Comparison of ENCODE assay signal across 16 mouse cellular contexts in genomic region chr4:154943323-154944039, GRCm38 (mm10). TPM values are rescaled to one million over a fixed set of nuclear protein-coding genes. Genes with fewer than 3 reads are reported as not detected.
DNase-seq lines count a peak whose midpoint lies in the region; ATAC-seq and TF ChIP-seq lines count a peak whose summit lies in the region.
"Had no signal": no experiment of that assay in that cellular context is flagged by ENCODE, and none has a peak within 500 bp of the region (broad histone marks: within the 10 kb centered on the region; RNA-seq: fewer than 3 reads in every experiment).

No protein-coding gene starts in this region.

- intact Hi-C loops in gastrocnemius, adult 2 months (cut with DNase I) = loop anchor here (1.0 to 2.0 kb wide), 4 partner anchors 23 to 123 kb away; no protein-coding TSS in a partner anchor
- intact Hi-C loops in gastrocnemius, postnatal 14 days (cut with DNase I; ENCODE audit: low total_unique reads) = loop anchor here (10.0 kb wide), 1 partner anchor 69 kb away; no protein-coding TSS in a partner anchor

- no peak overlapping the region for H3K4me3 ChIP-seq in gastrocnemius, adult 2 months
- H3K4me3 ChIP-seq in neural tube, embryonic 11.5 days (ENCODE audit: low read depth, low read length) = no peak overlapping the region
- no peak overlapping the region for H3K4me3 ChIP-seq in neural tube, embryonic 15.5 days (replicated peaks)
- H3K4me3 ChIP-seq in embryonic facial prominence, embryonic 10.5 days = no peak overlapping the region
- H3K4me3 ChIP-seq in macrophage (ENCODE audit: inconsistent target) = no peak overlapping the region
- no peak overlapping the region for H3K4me3 ChIP-seq in intestine, embryonic 16.5 days (ENCODE audit: low read length)
- H3K4me3 ChIP-seq: heart, embryonic 10.5 days had no signal

- ATAC-seq in neural tube, embryonic 11.5 days (ENCODE audit: insufficient read depth, low FRiP score, low TSS enrichment) = no peak
- ATAC-seq in neural tube, embryonic 15.5 days (ENCODE audit: low FRiP score) = no peak
- no peak for ATAC-seq in intestine, embryonic 16.5 days

- peaks cover 14% of the 10 kb centered on the region for H3K4me1 ChIP-seq in neural tube, embryonic 11.5 days (ENCODE audit: control insufficient read depth, insufficient read depth, low read length)
- H3K4me1 ChIP-seq in neural tube, embryonic 15.5 days = peaks cover 22% of the 10 kb centered on the region
- H3K4me1 ChIP-seq in embryonic facial prominence, embryonic 10.5 days = peaks cover 19% of the 10 kb centered on the region
- H3K4me1 ChIP-seq in intestine, embryonic 16.5 days (ENCODE audit: control insufficient read depth, insufficient read depth, low read length) = peaks cover 12% of the 10 kb centered on the region

- TF ChIP-seq CTCF in gastrocnemius, adult 2 months (IDR thresholded peaks at IDR 0.05) = no peak

- DNase-seq in gastrocnemius, adult 2 months = no peak
- DNase-seq in gastrocnemius, postnatal 14 days = no peak
- DNase-seq in neural tube, embryonic 11.5 days (ENCODE audit: low spot score) = peak; percentile 6
- DNase-seq in embryonic facial prominence, embryonic 10.5 days (ENCODE audit: low spot score) = no peak
- no peak for DNase-seq in frontal cortex, postnatal 36 days (ENCODE audit: low spot score in 2 of 2)

- no peak overlapping the region for H3K4me2 ChIP-seq in neural tube, embryonic 11.5 days (ENCODE audit: low read depth)
- no peak overlapping the region for H3K4me2 ChIP-seq in neural tube, embryonic 15.5 days
- no peak overlapping the region for H3K4me2 ChIP-seq in intestine, embryonic 16.5 days (ENCODE audit: low read depth, low read length)
- H3K4me2 ChIP-seq: hindbrain, embryonic 14.5 days had no signal

- peak overlapping the region; percentile 46; the same call in 1 of the 2 replicates for H3K27ac ChIP-seq in gastrocnemius, adult 2 months
- H3K27ac ChIP-seq in neural tube, embryonic 11.5 days (ENCODE audit: low read depth, low read length) = no peak overlapping the region
- H3K27ac ChIP-seq in neural tube, embryonic 15.5 days (replicated peaks) = no peak overlapping the region
- H3K27ac ChIP-seq in embryonic facial prominence, embryonic 10.5 days (replicated peaks) = peak overlapping the region; percentile 1; the same call in 1 of the 2 replicates
- H3K27ac ChIP-seq in macrophage = 0 out of 2 replicates have a peak overlapping the region, but pooled peaks have one; percentile 5
- no peak overlapping the region for H3K27ac ChIP-seq in intestine, embryonic 16.5 days (ENCODE audit: low read length)
- H3K27ac ChIP-seq: hindbrain, embryonic 14.5 days had no signal

- H3K9ac ChIP-seq in neural tube, embryonic 11.5 days (ENCODE audit: low read length) = no peak overlapping the region
- no peak overlapping the region for H3K9ac ChIP-seq in neural tube, embryonic 15.5 days (replicated peaks)
- no peak overlapping the region for H3K9ac ChIP-seq in intestine, embryonic 16.5 days (ENCODE audit: low read depth, low read length)
- H3K9ac ChIP-seq: hindbrain, embryonic 14.5 days had no signal

- H3K27me3 ChIP-seq in neural tube, embryonic 11.5 days (ENCODE audit: control insufficient read depth, insufficient read depth, low read length) = no peaks in the 10 kb centered on the region
- no peaks in the 10 kb centered on the region for H3K27me3 ChIP-seq in neural tube, embryonic 15.5 days (replicated peaks)
- H3K27me3 ChIP-seq in embryonic facial prominence, embryonic 10.5 days (replicated peaks; ENCODE audit: low read depth, poor library complexity, severe bottlenecking) = peaks cover 6% of the 10 kb centered on the region
- H3K27me3 ChIP-seq in intestine, embryonic 16.5 days (replicated peaks; ENCODE audit: control insufficient read depth, insufficient read depth, low read length) = no peaks in the 10 kb centered on the region

- H3K79me2 ChIP-seq in macrophage (ENCODE audit: inconsistent target) = no peaks in the 10 kb centered on the region

- 91% methylated on average over 6 of the region's 6 CpGs for WGBS in neural tube, embryonic 11.5 days
- 90% methylated on average over 6 of the region's 6 CpGs for WGBS in neural tube, embryonic 15.5 days
- 91% methylated on average over 6 of the region's 6 CpGs for WGBS in embryonic facial prominence, embryonic 10.5 days
- WGBS in macrophage (ENCODE audit: missing documents) = 95% methylated on average over 6 of the region's 6 CpGs
- 82% methylated on average over 6 of the region's 6 CpGs for WGBS in intestine, embryonic 16.5 days

- H3K36me3 ChIP-seq in neural tube, embryonic 11.5 days (ENCODE audit: control insufficient read depth, insufficient read depth, low read length) = no peaks in the 10 kb centered on the region
- no peaks in the 10 kb centered on the region for H3K36me3 ChIP-seq in neural tube, embryonic 15.5 days
- no peaks in the 10 kb centered on the region for H3K36me3 ChIP-seq in embryonic facial prominence, embryonic 10.5 days (replicated peaks)
- no peaks in the 10 kb centered on the region for H3K36me3 ChIP-seq in macrophage (ENCODE audit: inconsistent target)
- H3K36me3 ChIP-seq in intestine, embryonic 16.5 days (ENCODE audit: control insufficient read depth, insufficient read depth, low read length) = no peaks in the 10 kb centered on the region
- H3K36me3 ChIP-seq: heart, embryonic 10.5 days had no signal

- H3K9me3 ChIP-seq in neural tube, embryonic 11.5 days (ENCODE audit: control insufficient read depth, low read length) = no peaks in the 10 kb centered on the region
- H3K9me3 ChIP-seq in neural tube, embryonic 15.5 days (replicated peaks) = no peaks in the 10 kb centered on the region
- H3K9me3 ChIP-seq in embryonic facial prominence, embryonic 10.5 days = 0 out of 2 replicates have a peak, but pooled peaks cover 3% of the 10 kb centered on the region
- no peaks in the 10 kb centered on the region for H3K9me3 ChIP-seq in intestine, embryonic 16.5 days (ENCODE audit: control insufficient read depth, low read length)
- H3K9me3 ChIP-seq: heart, embryonic 10.5 days had no signal

RNA-seq across cellular contexts. Expression of gene Tnfrsf14, which starts 15.1 kb away (rescaled TPM):
- total RNA-seq in gastrocnemius, adult 2 months (2021) = 1 to 10 TPM; 1.1 to 2.5 TPM
- total RNA-seq in gastrocnemius, postnatal 14 days (2021) = 1 to 10 TPM; 1.4 to 1.9 TPM
- 0.78 and 1.1 TPM in 2 replicates for polyA plus RNA-seq in neural tube, embryonic 11.5 days (2014; fragmentation: Nextera tagmentation; extraction: Ambion mirVana)
- 0.37 and 1.4 TPM in 2 replicates for polyA plus RNA-seq in neural tube, embryonic 15.5 days (2015; fragmentation: Nextera tagmentation; extraction: Ambion mirVana)
- 0.45 and 1.4 TPM in 2 replicates for polyA plus RNA-seq in embryonic facial prominence, embryonic 10.5 days (2016; fragmentation: Nextera tagmentation; extraction: Ambion mirVana)
- total RNA-seq in macrophage (2018; cell fraction: chromatin; rRNA removed) = 100 to 1,000 TPM in 21 of 26 experiments, 10 to 100 TPM in 5; 30.8 to 879 (median 175) TPM
- 100 to 1,000 TPM in 18 of 26 experiments, 10 to 100 TPM in 8; 64.2 to 324 (median 140) TPM for total RNA-seq in macrophage (2018; cell fraction: cytosol; rRNA removed)
- total RNA-seq in macrophage (2018; cell fraction: nucleus; rRNA removed) = 100 to 1,000 TPM in 19 of 26 experiments, 10 to 100 TPM in 7; 57.6 to 431 (median 211) TPM
- polyA plus RNA-seq in macrophage (2018) = 28.2 to 116 TPM (median 64.4 TPM) in 3 replicates
- 2.3 and 3.5 TPM in 2 replicates for polyA plus RNA-seq in intestine, embryonic 16.5 days (2015; fragmentation: Nextera tagmentation; extraction: Ambion mirVana)
- polyA plus RNA-seq: neural tube, embryonic 14.5 days had no signal

RNA-seq across cellular contexts. Expression of gene Hes5, which starts 17.2 kb away (rescaled TPM):
- total RNA-seq in gastrocnemius, adult 2 months (2021) = not detected
- total RNA-seq in gastrocnemius, postnatal 14 days (2021) = under 1 TPM in 1 of 2 experiments, not detected in 1; 0.16 TPM
- 191 and 218 TPM in 2 replicates for polyA plus RNA-seq in neural tube, embryonic 11.5 days (2014; fragmentation: Nextera tagmentation; extraction: Ambion mirVana)
- 80.3 and 113 TPM in 2 replicates for polyA plus RNA-seq in neural tube, embryonic 15.5 days (2015; fragmentation: Nextera tagmentation; extraction: Ambion mirVana)
- polyA plus RNA-seq in embryonic facial prominence, embryonic 10.5 days (2016; fragmentation: Nextera tagmentation; extraction: Ambion mirVana) = 84.4 and 151 TPM in 2 replicates
- total RNA-seq in macrophage (2018; cell fraction: chromatin; rRNA removed) = not detected
- total RNA-seq in macrophage (2018; cell fraction: cytosol; rRNA removed) = not detected
- not detected for total RNA-seq in macrophage (2018; cell fraction: nucleus; rRNA removed)
- polyA plus RNA-seq in macrophage (2018) = not detected in 3 replicates
- 1.3 and 1.4 TPM in 2 replicates for polyA plus RNA-seq in intestine, embryonic 16.5 days (2015; fragmentation: Nextera tagmentation; extraction: Ambion mirVana)
- total RNA-seq: adrenal gland, postnatal 25 days; gastrocnemius, postnatal 36 days; heart, postnatal 14 days; liver, adult 2 months had no signal
- polyA plus RNA-seq: liver, adult 2 months; Patski had no signal

RNA-seq across cellular contexts. Expression of gene Pank4, which starts 20.4 kb away (rescaled TPM):
- total RNA-seq in gastrocnemius, adult 2 months (2021) = 10 to 100 TPM; 33.8 to 43.6 TPM
- total RNA-seq in gastrocnemius, postnatal 14 days (2021) = 10 to 100 TPM; 24.1 to 31.4 TPM
- 36.1 and 38.2 TPM in 2 replicates for polyA plus RNA-seq in neural tube, embryonic 11.5 days (2014; fragmentation: Nextera tagmentation; extraction: Ambion mirVana)
- 37.4 and 40.6 TPM in 2 replicates for polyA plus RNA-seq in neural tube, embryonic 15.5 days (2015; fragmentation: Nextera tagmentation; extraction: Ambion mirVana)
- 49.2 and 50.1 TPM in 2 replicates for polyA plus RNA-seq in embryonic facial prominence, embryonic 10.5 days (2016; fragmentation: Nextera tagmentation; extraction: Ambion mirVana)
- 100 to 1,000 TPM in 7 of 26 experiments, 10 to 100 TPM in 19; 46.4 to 126 (median 81.7) TPM for total RNA-seq in macrophage (2018; cell fraction: chromatin; rRNA removed)
- 10 to 100 TPM in 9 of 26 experiments, 1 to 10 TPM in 17; 5.6 to 13.1 (median 9.3) TPM for total RNA-seq in macrophage (2018; cell fraction: cytosol; rRNA removed)
- total RNA-seq in macrophage (2018; cell fraction: nucleus; rRNA removed) = 10 to 100 TPM; 22.3 to 61.8 (median 36.4) TPM
- polyA plus RNA-seq in macrophage (2018) = 8.1 to 15.0 TPM (median 11.7 TPM) in 3 replicates
- 32.4 and 34.2 TPM in 2 replicates for polyA plus RNA-seq in intestine, embryonic 16.5 days (2015; fragmentation: Nextera tagmentation; extraction: Ambion mirVana)

RNA-seq across cellular contexts. Expression of gene Fam213b, which starts 44.5 kb away (rescaled TPM):
- 100 to 1,000 TPM in 1 of 2 experiments, 10 to 100 TPM in 1; 67.9 to 100 TPM for total RNA-seq in gastrocnemius, adult 2 months (2021)
- 100 to 1,000 TPM; 110 to 112 TPM for total RNA-seq in gastrocnemius, postnatal 14 days (2021)
- polyA plus RNA-seq in neural tube, embryonic 11.5 days (2014; fragmentation: Nextera tagmentation; extraction: Ambion mirVana) = 40.2 and 42.1 TPM in 2 replicates
- polyA plus RNA-seq in neural tube, embryonic 15.5 days (2015; fragmentation: Nextera tagmentation; extraction: Ambion mirVana) = 68.2 and 79.2 TPM in 2 replicates
- 41.2 and 42.3 TPM in 2 replicates for polyA plus RNA-seq in embryonic facial prominence, embryonic 10.5 days (2016; fragmentation: Nextera tagmentation; extraction: Ambion mirVana)
- total RNA-seq in macrophage (2018; cell fraction: chromatin; rRNA removed) = 10 to 100 TPM in 15 of 26 experiments, 1 to 10 TPM in 10, under 1 TPM in 1; 0.92 to 25.0 (median 13.2) TPM
- total RNA-seq in macrophage (2018; cell fraction: cytosol; rRNA removed) = 100 to 1,000 TPM in 9 of 26 experiments, 10 to 100 TPM in 17; 67.1 to 127 (median 92.9) TPM
- total RNA-seq in macrophage (2018; cell fraction: nucleus; rRNA removed) = 10 to 100 TPM in 25 of 26 experiments, 1 to 10 TPM in 1; 9.3 to 46.7 (median 27.1) TPM
- polyA plus RNA-seq in macrophage (2018) = 41.3 to 98.7 TPM (median 69.7 TPM) in 3 replicates
- 39.7 and 42.8 TPM in 2 replicates for polyA plus RNA-seq in intestine, embryonic 16.5 days (2015; fragmentation: Nextera tagmentation; extraction: Ambion mirVana)

Comparison
In these comparisons a context has a peak if more than half of its experiments do, and no peak if none do; other contexts are left out.
1. H3K27ac ChIP-seq: peak in gastrocnemius, adult 2 months (single experiment), embryonic facial prominence, embryonic 10.5 days (single experiment) and macrophage (single experiment); none in neural tube, embryonic 11.5 days (single experiment), neural tube, embryonic 15.5 days (single experiment) and intestine, embryonic 16.5 days (single experiment).
2. RNA of gene Hes5, which starts 17.2 kb away (polyA plus RNA-seq): 191 to 218 TPM in neural tube, embryonic 11.5 days, 80.3 to 113 TPM in neural tube, embryonic 15.5 days and 84.4 to 151 TPM in embryonic facial prominence, embryonic 10.5 days; 1.3 to 1.4 TPM in intestine, embryonic 16.5 days and not detected in macrophage; every median in the first group is over 10 times any median in the second.